Mouse (Mus musculus) brain, embryonic 14.5 days (tissue): ENCODE measurements at regions not wholly inside any gene's neighbourhood (a gene's known extent, or its start where the extent isn't known, plus 50 kb on each side); places are given as distances from the start of the nearest gene placed in this dataset.

Source experiments
- CTCF ChIP-seq: fragments of 200-500 bp; IDR thresholded peaks from 2 replicates; pipeline ENCODE4 v1.5.1; 2012; ENCODE audit warnings: inconsistent platforms, mild to moderate bottlenecking, moderate library complexity, borderline replicate concordance; ENCODE audit not compliant: insufficient read depth, insufficient read length; ENCODE audit errors: extremely low read depth
- POLR2A ChIP-seq: fragments of 200-500 bp; IDR thresholded peaks from 2 replicates; pipeline ENCODE4 v1.6.1; 2012; ENCODE audit warnings: mild to moderate bottlenecking, inconsistent platforms, borderline replicate concordance; ENCODE audit not compliant: poor library complexity, insufficient read depth, insufficient read length, severe bottlenecking; ENCODE audit errors: extremely low read depth

- TF ChIP-seq CTCF (no peak), POLR2A (no peak)
Observed at GRCm38 (mm10) chr9:61302724-61303123, 69.4 kb upstream of the Tle3 start.
